Mouse (Mus musculus): Measurements from ENCODE around the gene Eif2ak2.

Gene Eif2ak2

DNA sequence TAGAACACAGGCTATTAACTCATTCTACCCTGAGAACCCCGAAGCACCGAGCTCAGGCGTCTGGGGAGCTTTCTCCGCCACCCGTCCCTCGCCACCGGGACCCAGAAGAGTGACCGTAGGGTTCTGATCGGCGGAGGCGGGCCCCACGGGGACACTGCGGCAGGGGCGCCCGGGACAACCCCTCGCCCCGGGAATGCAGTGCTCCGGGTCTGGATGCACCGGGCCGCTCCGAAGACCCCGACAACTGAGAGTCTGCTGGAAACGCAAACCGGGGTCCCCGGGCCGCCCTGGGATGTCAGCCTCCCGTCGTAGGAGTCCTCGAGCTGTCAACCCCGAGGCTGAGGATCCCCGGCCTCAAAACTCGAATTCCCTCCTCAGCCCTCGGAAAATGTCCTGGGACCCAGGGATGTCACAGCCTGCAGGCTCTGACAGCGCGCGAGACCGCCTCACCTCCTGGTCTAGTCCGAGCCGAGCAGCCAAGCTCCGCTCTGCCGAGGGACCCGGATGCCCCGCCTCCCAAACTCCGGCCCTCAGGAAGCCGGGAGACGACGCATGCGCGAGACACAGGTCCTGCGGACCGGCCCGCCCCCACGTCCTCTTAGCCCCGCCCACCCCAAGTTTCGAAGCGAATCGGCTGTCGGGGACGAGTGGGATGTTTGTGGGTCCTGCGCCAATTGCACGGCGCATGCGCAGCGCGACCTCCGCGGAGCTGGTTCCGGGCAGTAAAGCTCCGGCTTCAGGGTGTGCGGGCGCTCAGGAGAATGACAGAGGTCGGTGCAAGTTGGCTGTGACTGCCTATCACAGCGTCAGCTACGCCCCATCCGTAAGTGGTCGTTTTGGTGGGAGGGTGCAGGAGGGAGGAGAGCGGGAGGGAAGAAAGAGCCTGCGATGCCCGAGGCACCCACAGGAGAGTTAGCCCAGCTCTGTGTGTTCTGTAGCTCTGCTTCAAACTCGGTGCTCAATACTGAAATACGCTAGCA lies 47.2 kb downstream of the Eif2ak2 start, which contains the start of the genes Heatr5b and Gpatch11:
Heatr5b (minus strand) TSS at position 509 of the 980 bp plus-strand sequence.
Gpatch11 (plus strand) TSS at position 712 of the 980 bp plus-strand sequence.
- peak; percentile 100 for DNase-seq

DNA sequence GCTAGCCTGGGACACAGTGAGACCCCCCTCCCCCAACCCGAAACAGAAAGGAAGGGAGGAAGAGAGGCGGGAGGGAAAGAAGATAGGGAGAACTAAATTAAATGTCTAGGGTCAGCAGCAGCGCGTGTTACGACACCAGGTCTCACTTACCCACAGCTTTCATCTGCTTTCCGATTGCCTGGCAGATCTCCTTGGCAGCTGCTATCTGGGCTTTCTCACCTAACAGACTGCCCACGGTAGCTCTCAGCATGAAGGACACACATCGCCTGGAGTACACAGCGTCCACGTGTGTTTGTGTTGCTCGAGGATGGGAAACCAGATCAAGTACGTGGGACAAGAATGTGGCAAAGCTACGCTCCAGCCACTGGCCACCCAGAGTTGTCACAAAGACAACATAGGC lies 58.0 kb downstream of the Eif2ak2 start:
- peak; percentile 74 for DNase-seq

DNA sequence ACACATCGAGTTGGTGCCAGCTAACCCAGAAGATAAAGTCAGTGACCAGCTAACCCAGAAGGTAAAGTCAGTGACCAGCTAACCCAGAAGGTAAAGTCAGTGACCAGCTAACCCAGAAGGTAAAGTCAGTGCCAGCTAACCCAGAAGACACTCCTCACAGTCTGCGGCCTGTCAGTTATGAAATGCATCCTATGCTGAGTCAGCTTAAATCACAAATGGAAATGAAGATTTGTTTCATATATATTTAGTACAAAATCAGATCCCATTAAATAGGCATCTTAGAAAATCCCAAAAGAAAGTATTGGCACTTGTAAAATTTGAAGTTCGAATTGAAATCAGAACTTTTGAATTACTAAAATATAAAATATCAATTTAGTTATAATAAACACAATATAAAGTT lies 72.8 kb downstream of the Eif2ak2 start:
- DNase-seq, result no peak

DNA sequence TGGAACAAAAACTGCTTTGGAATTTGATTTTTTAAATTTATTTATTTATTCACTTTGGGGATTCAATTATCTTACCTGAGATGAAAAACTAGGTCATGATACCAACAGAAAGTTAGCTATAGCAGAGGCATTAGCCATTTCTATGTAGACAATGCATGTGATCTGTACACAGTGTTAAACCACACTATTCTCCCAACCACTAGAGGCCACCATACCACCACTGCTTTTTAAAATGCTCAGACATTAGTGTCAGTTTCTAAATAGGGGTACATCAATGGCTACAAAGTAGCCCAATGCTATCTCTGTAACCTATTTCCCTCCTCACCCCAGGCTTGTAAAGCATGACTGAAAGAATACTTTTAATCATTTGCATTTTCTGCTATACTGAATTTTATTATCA lies 73.4 kb downstream of the Eif2ak2 start:
- DNase-seq, result no peak
